Mouse (Mus musculus): ENCODE data around the gene Fam163a.

DNA sequence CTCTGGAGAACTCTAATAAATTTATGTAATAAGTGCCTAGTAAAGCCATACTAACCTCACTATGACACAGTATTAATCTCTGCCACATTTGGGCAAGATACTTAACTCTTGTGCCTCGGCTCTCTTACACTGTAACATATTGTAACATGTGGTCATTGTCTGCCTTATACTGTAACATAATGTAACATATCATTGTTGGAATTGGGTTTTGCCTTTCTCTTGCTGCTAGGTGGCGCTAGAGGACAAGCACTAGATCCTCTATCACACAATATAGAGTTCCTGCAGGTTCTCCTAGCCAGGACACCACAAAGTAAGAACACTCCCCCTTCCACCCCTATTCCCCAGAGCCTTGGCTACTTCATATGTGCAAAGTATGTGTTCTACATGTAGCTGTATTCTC is 36.2 kb upstream of the Fam163a start:
- peak; percentile 44; the same call in 1 of the 2 replicates for TF ChIP-seq CTCF (IDR thresholded peaks at IDR 0.05; ENCODE audit: borderline replicate concordance, extremely low read depth, insufficient read depth, insufficient read length)
- TF ChIP-seq POLR2A (IDR thresholded peaks at IDR 0.05; ENCODE audit: borderline replicate concordance, extremely low read depth, insufficient read depth, insufficient read length, poor library complexity, severe bottlenecking): no peak

All from brain, embryonic 14.5 days (tissue).